Comparison of ENCODE assay signal across 12 mouse cellular contexts in the genomic region with DNA sequence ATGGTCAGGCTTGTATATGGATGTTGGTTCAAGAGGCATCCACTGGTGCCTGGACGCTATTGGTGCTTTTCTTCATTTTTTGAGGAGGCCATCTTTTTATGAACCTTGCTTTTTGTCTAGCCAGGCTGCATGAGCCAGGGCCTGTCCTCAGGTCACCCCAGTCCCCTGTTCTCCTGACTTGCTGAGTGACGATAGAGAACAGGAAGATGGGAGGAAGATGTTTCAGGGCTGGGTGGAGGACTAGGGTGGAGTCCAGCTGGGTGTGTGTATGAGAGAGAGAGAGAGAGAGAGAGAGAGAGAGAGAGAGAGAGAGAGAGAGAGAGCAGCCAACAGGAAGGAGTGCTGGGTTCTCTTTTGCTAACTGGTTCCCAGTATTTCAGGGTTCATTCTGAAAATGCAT.
DNase-seq lines count a peak whose midpoint lies in the region; ATAC-seq lines count a peak whose summit lies in the region.
"Had no signal": no experiment of that assay in that cellular context is flagged by ENCODE, and none has a peak within 500 bp of the region (broad histone marks: within the 10 kb centered on the region; RNA-seq: fewer than 3 reads in every experiment).

No protein-coding gene starts in this region.

- no peak overlapping the region for H3K4me2 ChIP-seq in heart, embryonic 14.5 days (ENCODE audit: low read length)
- no peak overlapping the region for H3K4me2 ChIP-seq in intestine, embryonic 16.5 days (ENCODE audit: low read depth, low read length)
- H3K4me2 ChIP-seq in stomach, embryonic 15.5 days = no peak overlapping the region
- H3K4me2 ChIP-seq: hindbrain, embryonic 15.5 days; midbrain, embryonic 12.5 days had no signal

- H3K4me3 ChIP-seq in heart, embryonic 14.5 days (ENCODE audit: control insufficient read depth in 1 of 2, insufficient read depth in 1 of 2, low read depth in 1 of 2, low read length in 2 of 2) = no peak overlapping the region
- H3K4me3 ChIP-seq in intestine, embryonic 16.5 days (ENCODE audit: low read length) = no peak overlapping the region
- no peak overlapping the region for H3K4me3 ChIP-seq in stomach, embryonic 15.5 days (replicated peaks)
- H3K4me3 ChIP-seq: hindbrain, embryonic 15.5 days; midbrain, embryonic 12.5 days had no signal

- no peaks in the 10 kb centered on the region for H3K27me3 ChIP-seq in heart, embryonic 14.5 days (ENCODE audit: control insufficient read depth, insufficient read depth, low read length)
- no peaks in the 10 kb centered on the region for H3K27me3 ChIP-seq in intestine, embryonic 16.5 days (replicated peaks; ENCODE audit: control insufficient read depth, insufficient read depth, low read length)
- H3K27me3 ChIP-seq in stomach, embryonic 15.5 days (replicated peaks) = no peaks in the 10 kb centered on the region
- H3K27me3 ChIP-seq: hindbrain, embryonic 15.5 days; midbrain, embryonic 12.5 days had no signal

- H3K9me3 ChIP-seq in heart, embryonic 14.5 days (ENCODE audit: control insufficient read depth, low read length) = no peaks in the 10 kb centered on the region
- no peaks in the 10 kb centered on the region for H3K9me3 ChIP-seq in intestine, embryonic 16.5 days (ENCODE audit: control insufficient read depth, low read length)
- H3K9me3 ChIP-seq in stomach, embryonic 15.5 days = no peaks in the 10 kb centered on the region
- H3K9me3 ChIP-seq: hindbrain, embryonic 15.5 days; midbrain, embryonic 12.5 days had no signal

- peaks cover 35 to 61% of the 10 kb centered on the region in 2 experiments for H3K4me1 ChIP-seq in heart, embryonic 14.5 days (ENCODE audit: control insufficient read depth in 2 of 2, insufficient read depth in 2 of 2, low read length in 2 of 2)
- peaks cover 9% of the 10 kb centered on the region; the same call in 1 of the 2 replicates for H3K4me1 ChIP-seq in intestine, embryonic 16.5 days (ENCODE audit: control insufficient read depth, insufficient read depth, low read length)
- peaks cover 12% of the 10 kb centered on the region for H3K4me1 ChIP-seq in stomach, embryonic 15.5 days
- H3K4me1 ChIP-seq: hindbrain, embryonic 15.5 days; midbrain, embryonic 12.5 days had no signal

- peak overlapping the region; percentile 18 to 54; a peak in 2 of 4 replicates for H3K27ac ChIP-seq in heart, embryonic 14.5 days (replicated peaks in 1 of 2; ENCODE audit: control insufficient read depth in 1 of 2, insufficient read depth in 1 of 2, low read depth in 2 of 2, low read length in 2 of 2)
- H3K27ac ChIP-seq in intestine, embryonic 16.5 days (ENCODE audit: low read length) = peak overlapping the region; percentile 83
- peak overlapping the region; percentile 87 for H3K27ac ChIP-seq in stomach, embryonic 15.5 days
- H3K27ac ChIP-seq: hindbrain, embryonic 15.5 days; liver, embryonic 14.5 days; midbrain, embryonic 12.5 days had no signal

- no peak for DNase-seq in heart, postnatal 4 days
- DNase-seq in lung, postnatal 10 days = peak; percentile 32
- no peak for DNase-seq in lung, postnatal 25 days (ENCODE audit: low spot score)
- no peak for DNase-seq in kidney, postnatal 10 days
- DNase-seq: cerebellum, postnatal 36 days; thymus, postnatal 4 days had no signal

- H3K36me3 ChIP-seq in heart, embryonic 14.5 days (ENCODE audit: control insufficient read depth, insufficient read depth, low read length) = no peaks in the 10 kb centered on the region
- H3K36me3 ChIP-seq in intestine, embryonic 16.5 days (ENCODE audit: control insufficient read depth, insufficient read depth, low read length) = no peaks in the 10 kb centered on the region
- H3K36me3 ChIP-seq in stomach, embryonic 15.5 days = no peaks in the 10 kb centered on the region
- H3K36me3 ChIP-seq: hindbrain, embryonic 15.5 days; midbrain, embryonic 12.5 days had no signal

- 73% methylated on average over 2 of the region's 2 CpGs for WGBS in heart, embryonic 14.5 days
- WGBS in intestine, embryonic 16.5 days = 69% methylated on average over 2 of the region's 2 CpGs
- 69% methylated on average over 2 of the region's 2 CpGs for WGBS in stomach, embryonic 15.5 days

- ATAC-seq in heart, embryonic 14.5 days (ENCODE audit: insufficient number of reproducible peaks, insufficient read depth, low FRiP score, low read depth) = no peak
- ATAC-seq in intestine, embryonic 16.5 days = 0 out of 2 replicates have a peak, but pooled peaks have one; percentile 10
- no peak for ATAC-seq in stomach, embryonic 15.5 days (ENCODE audit: insufficient read depth, low FRiP score, low read depth)

- H3K9ac ChIP-seq in heart, embryonic 14.5 days (ENCODE audit: low read length) = no peak overlapping the region
- no peak overlapping the region for H3K9ac ChIP-seq in intestine, embryonic 16.5 days (ENCODE audit: low read depth, low read length)
- no peak overlapping the region for H3K9ac ChIP-seq in stomach, embryonic 15.5 days
- H3K9ac ChIP-seq: hindbrain, embryonic 15.5 days; liver, embryonic 14.5 days; midbrain, embryonic 12.5 days had no signal

Comparison
In these comparisons a context has a peak if more than half of its experiments do, and no peak if none do; other contexts are left out.
1. H3K27ac ChIP-seq: peak in every context shown above with its lines; median percentile 87 in stomach, embryonic 15.5 days; 83 in intestine, embryonic 16.5 days; 36 in heart, embryonic 14.5 days.